Mouse (Mus musculus): ENCODE measurements around the gene Ctnnbl1. TPM values are rescaled to one million over a fixed set of nuclear protein-coding genes. Genes with fewer than 3 reads are reported as not detected.

The Ctnnbl1 gene
- polyA plus RNA-seq, 1 experiment: 29.1 TPM

- DNase-seq (ENCODE audit: extremely low spot score in 1 of 2, low spot score in 1 of 2): peak in 1 of 2 experiments; percentile 21
Observed at GRCm38 (mm10) chr2:157862306-157862705, 125.1 kb downstream of the Ctnnbl1 start.

- no peak for DNase-seq (ENCODE audit: extremely low spot score in 1 of 2, low spot score in 1 of 2)
Observed at GRCm38 (mm10) chr2:157867126-157867525, 129.9 kb downstream of the Ctnnbl1 start.

DNA sequence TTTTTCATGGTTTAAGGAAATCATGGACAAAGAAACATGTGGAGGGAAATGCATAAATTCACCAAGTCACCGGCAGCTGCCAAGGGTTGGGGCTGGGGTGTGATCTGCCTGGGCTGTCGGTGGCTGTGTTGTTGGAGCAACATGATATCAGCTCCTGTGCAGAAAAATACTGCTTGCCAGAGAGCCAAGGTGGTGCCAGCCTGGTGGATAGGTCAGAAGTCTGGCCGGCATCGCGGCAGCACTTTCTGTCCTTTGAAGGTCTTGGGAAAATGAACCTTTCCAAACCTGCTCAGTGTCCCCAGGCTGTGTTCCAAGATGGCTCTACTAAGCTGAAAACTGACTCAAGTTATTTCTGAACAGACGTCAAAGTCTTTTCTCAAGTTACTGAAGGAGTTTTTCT, 133.0 kb downstream of the Ctnnbl1 start:
- DNase-seq (ENCODE audit: extremely low spot score in 1 of 2, low spot score in 1 of 2): no peak

DNA sequence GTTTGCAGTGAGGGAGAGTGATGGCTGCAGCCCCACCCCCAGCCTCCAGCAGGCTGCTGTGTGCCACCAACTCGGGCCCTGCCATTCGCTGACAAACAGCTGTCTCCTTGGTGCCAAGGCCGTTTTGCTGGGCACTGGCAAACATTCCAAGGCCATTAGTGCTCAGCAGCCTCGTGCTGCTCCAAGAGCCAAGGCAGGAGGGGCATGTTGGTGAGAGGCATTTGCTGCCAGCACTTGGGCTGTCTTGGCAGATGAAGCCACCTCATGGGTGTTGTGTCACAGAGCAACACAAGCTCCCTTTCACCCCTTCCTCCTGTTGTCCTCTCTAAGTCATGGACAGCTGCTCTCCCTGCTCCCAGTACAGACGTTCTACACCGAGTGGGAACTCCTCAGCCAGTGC, 136.0 kb downstream of the Ctnnbl1 start:
- DNase-seq (ENCODE audit: extremely low spot score in 1 of 2, low spot score in 1 of 2): peak in 1 of 2 experiments; percentile 35

- DNase-seq (ENCODE audit: extremely low spot score in 1 of 2, low spot score in 1 of 2): no peak
Observed at GRCm38 (mm10) chr2:157873691-157874090, 136.5 kb downstream of the Ctnnbl1 start.

DNA sequence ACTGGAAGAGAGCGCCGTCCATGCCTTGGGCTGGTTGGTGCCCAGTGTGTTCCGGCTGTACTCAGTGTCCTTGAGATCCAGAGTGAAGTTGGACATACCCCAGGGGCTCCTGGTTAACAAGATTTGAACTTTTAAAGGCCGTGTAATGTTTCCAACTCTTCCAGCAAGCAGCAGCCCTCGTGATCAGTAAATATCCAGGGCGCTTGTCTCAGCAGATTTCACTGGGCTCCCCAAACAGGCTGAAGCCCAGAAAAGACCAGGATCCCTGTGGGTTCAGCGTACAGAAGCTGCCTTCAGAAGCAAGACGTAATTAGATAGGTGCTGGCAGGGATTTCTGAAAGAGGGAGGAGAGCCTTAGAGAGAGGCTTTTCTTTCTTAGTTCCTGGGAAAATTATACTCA, 137.9 kb downstream of the Ctnnbl1 start:
- DNase-seq (ENCODE audit: extremely low spot score in 1 of 2, low spot score in 1 of 2): no peak

DNA sequence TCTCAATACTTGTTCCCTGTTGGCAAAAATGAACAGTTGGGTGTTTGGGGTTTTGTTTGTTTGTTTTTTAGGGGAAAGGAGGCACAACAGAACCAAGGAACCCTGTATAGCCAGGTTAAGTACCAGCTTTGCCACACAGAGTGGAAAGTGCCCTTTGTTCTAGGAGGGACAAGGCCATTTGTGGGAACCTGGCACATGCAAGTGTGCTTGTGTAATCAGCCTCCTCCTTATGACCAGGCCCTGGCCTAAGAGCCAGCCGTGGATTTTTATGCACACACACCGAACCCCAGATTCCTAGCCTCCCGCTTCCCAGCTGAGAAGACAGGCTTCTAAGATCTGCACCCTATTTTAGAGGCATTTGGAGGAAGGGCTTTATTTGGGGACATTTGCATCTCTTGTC, 140.2 kb downstream of the Ctnnbl1 start:
- no peak for DNase-seq (ENCODE audit: extremely low spot score in 1 of 2, low spot score in 1 of 2)

DNA sequence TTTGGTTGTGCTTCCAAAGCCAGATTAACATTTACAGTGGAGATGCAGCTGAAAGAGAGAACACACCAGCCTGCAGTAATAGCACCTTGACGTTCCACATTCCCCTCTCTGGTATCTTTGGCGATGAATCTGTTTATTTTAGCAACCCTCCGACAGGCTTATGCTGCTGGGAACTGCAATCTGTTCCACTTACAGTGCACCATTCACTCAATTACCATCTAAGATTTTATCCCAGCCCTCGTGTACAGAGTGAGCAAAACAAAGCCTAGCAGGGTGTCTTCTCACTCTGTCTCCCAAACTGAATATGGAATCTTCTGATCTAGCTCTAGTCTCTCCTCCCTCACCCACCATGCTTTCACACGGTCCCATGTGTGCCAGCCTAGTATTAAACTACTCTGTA, 140.8 kb downstream of the Ctnnbl1 start:
- peak; percentile 69 to 71 for DNase-seq (ENCODE audit: extremely low spot score in 1 of 2, low spot score in 1 of 2)

DNA sequence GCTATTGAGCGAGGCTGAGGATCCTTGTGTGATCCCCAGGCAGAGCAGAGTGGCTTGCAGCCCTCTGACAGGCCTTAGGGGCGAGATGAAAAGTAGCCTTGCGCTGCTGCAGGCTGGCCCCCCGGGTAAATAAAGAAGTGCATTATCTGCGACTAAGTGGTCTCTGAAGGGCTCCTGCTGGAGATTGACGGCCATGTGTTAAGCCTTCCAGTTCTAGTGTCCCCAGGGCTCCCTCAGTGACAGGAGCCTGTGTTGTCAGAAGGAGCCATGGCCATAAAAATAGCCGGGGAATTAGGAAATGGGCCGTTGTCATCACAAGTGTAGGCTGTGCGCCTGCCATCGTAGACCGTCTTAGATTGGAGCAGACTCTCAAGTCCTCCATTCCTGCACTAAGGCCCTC, 144.7 kb downstream of the Ctnnbl1 start:
- no peak for DNase-seq (ENCODE audit: extremely low spot score in 1 of 2, low spot score in 1 of 2)

- no peak for DNase-seq (ENCODE audit: extremely low spot score in 1 of 2, low spot score in 1 of 2)
Observed at GRCm38 (mm10) chr2:157887275-157888025, 150.2 kb downstream of the Ctnnbl1 start.

DNA sequence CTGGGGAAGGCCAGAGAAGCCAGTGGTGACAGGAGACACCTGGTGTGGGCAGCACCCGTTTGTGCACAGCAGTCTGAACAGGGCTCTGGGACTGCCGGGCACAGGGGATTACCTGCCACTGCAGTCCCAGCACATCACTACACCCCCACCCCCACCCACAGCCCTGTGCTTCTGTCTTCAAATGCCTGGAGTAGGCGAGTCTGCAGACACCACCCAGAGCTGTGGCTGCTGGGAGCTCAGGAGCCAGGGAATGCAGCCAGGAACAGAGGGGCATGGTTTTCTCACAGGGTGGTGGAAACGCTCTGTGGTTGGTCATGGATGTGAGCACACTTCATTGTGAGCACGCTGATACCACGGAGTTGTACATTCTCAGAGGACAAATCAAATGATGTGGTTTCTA, 154.0 kb downstream of the Ctnnbl1 start:
- DNase-seq (ENCODE audit: extremely low spot score in 1 of 2, low spot score in 1 of 2): no peak

- no peak for DNase-seq (ENCODE audit: extremely low spot score in 1 of 2, low spot score in 1 of 2)
Observed at GRCm38 (mm10) chr2:157897131-157897530, 159.9 kb downstream of the Ctnnbl1 start.

- DNase-seq (ENCODE audit: extremely low spot score in 1 of 2, low spot score in 1 of 2): peak in 1 of 2 experiments; percentile 49
Observed at GRCm38 (mm10) chr2:157913204-157913636, 176.0 kb downstream of the Ctnnbl1 start.

DNA sequence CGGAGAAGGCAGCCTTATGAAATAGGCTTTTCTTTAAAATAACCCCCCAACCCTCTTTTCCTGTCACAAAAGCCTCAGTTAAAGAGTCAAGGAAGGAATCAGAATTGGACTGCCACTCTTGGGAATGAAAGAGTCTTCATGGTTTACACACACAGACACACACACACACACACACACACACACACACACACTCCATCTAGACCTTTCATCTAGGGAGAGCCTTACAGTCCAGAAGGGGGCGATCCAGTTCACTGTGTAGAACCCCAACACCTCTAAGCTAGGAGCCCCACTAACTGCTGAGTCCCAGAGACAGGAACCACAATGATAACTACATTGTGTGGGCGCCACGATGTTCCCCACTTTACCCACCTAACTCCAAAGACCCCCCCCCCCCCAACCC, 176.5 kb downstream of the Ctnnbl1 start:
- peak in 1 of 2 experiments; percentile 68 for DNase-seq (ENCODE audit: extremely low spot score in 1 of 2, low spot score in 1 of 2)

DNA sequence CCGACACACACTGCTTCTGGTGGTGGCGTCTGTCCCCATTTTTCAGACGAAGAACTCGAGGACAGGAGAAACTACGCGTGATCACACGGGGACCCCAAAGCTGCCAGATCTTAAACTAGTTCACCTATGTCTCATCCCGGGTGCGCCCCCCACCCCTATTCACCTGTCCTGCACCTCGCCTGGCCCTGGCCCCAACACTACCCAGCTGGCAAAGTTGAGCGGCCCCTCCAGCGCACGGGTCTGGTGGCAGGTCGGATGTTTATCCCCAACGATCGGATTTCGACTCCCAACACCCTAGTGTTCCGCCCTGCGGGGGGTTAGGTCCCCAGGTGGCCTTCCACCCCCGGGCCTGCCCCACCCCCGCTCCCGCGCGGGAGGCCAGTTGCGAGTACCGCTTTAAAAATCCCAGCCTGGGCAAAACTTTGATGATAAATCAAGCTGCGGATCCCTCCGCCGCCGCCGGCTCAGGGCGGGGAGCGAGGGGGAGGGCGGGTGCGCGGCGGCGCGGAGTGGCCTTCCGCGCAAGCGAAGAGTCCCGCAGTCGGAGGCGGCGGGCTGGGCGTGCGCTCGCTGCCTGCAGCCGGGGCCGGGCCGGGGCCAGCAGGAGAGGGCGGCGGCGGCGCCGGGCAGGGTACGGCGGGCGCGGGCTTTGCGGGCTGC, 177.0 kb downstream of the Ctnnbl1 start, which contains the start of gene Vstm2l:
Vstm2l (plus strand) TSS at position 549 of the 660 bp plus-strand sequence.
- peak in 1 of 2 experiments; percentile 81 for DNase-seq (ENCODE audit: extremely low spot score in 1 of 2, low spot score in 1 of 2)

DNA sequence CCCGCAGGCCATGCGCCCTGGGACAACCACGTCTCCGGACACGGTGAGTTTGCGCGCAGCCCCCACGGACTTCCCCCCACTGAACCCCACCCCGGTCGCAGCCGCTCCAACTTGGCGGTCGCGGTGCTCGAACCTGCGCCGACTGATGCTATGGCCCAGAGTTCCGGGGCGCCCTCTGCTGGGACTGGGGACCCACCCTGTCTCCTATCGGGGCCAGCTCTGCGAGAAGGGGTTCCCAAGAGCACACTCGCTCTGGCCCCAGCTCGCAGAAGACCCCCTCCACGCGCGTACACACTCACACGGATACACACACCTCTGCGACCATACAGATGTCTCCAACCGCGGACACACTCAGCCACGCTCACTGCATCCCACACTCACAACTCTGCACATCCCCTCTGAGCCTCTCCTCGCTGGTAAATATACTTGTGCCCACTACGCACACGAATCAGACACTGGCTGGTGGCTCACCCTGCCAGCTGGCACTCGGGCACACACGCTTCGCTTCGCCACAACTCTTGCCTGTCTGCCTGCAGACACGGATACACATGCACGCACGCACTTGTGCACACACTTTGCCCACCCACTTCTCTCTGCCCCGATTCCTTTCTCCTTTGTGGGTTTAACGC, 177.8 kb downstream of the Ctnnbl1 start:
- DNase-seq (ENCODE audit: extremely low spot score in 1 of 2, low spot score in 1 of 2): peak in 1 of 2 experiments; percentile 58

GRCm38 (mm10) chr2:157918529-157918928, 181.3 kb downstream of the Ctnnbl1 start:
- DNase-seq (ENCODE audit: extremely low spot score in 1 of 2, low spot score in 1 of 2): peak in 1 of 2 experiments; percentile 29

- DNase-seq (ENCODE audit: extremely low spot score in 1 of 2, low spot score in 1 of 2): peak in 1 of 2 experiments; percentile 32
Observed at GRCm38 (mm10) chr2:157921551-157921950, 184.3 kb downstream of the Ctnnbl1 start.

DNA sequence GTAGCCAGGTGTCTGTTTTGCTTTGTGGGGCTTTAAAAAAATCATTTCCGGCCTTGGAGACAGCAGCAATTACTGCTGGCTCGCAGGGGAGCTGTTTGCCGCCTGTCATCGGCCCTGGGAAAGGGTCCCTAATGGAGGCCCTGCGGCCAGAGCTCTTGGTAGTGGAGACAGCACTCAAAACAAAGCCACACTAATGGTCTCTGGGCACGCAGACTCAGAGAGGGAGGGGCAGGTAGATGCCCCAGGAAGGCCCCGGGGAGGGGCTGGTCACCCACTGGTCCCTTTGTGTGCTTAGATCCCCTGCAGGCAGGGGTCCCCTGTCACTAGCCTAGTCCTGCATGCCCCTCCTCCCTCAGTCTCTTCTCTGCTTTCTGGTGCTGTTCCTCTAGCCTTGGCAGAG, 186.2 kb downstream of the Ctnnbl1 start:
- DNase-seq (ENCODE audit: extremely low spot score in 1 of 2, low spot score in 1 of 2): no peak

- no peak for DNase-seq (ENCODE audit: extremely low spot score in 1 of 2, low spot score in 1 of 2)
Observed at GRCm38 (mm10) chr2:157924504-157924903, 187.3 kb downstream of the Ctnnbl1 start.

DNA sequence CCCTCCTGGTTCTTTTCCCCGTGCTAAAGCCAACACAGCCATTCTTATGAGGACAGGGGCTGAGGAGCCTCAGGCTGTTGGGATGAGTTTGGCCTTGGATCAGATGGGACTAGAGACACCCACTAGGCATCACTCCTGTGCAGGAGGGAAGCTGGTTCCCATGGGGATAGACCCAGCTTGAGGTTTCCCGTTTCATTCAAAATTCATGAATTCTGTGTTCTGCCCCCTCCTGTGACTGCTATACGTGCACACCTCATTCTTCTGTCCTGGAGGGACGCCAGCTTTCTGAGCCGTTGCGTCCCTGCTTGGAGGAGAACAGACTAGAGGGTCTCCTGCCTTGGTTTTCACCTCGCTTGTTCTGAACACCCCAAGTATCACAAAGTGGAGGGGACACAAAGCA, 189.3 kb downstream of the Ctnnbl1 start:
- DNase-seq (ENCODE audit: extremely low spot score in 1 of 2, low spot score in 1 of 2): no peak

All from frontal cortex, adult 2 months (tissue).